Mouse (Mus musculus): ENCODE results near the gene Slc30a1.

DNA sequence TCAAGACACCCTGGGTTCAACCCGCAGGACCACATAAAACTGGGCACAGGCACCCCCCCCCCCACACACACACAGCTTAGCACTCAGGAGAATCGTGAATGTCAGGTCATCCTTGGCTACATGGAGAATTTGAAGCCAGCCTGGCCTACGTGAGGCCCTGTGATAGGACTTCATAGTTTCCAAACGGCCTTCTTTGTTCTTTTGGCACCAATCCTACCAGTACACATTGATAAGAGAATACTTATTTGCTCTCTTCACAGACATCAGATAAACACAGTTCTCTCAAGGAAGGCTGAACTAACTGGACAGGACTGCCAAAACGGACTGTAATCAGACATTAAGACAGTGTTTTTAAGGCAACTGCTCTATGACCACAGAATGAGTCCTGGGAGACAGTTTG lies 22.9 kb upstream of the Slc30a1 start:
- TF ChIP-seq USF1 (IDR thresholded peaks at IDR 0.05; ENCODE audit: low read depth) (no peak), CTCF (IDR thresholded peaks at IDR 0.05; ENCODE audit: control insufficient read depth, insufficient read depth, insufficient read length) (no peak), MAX (IDR thresholded peaks at IDR 0.05) (no peak)
